In the genomic region with DNA sequence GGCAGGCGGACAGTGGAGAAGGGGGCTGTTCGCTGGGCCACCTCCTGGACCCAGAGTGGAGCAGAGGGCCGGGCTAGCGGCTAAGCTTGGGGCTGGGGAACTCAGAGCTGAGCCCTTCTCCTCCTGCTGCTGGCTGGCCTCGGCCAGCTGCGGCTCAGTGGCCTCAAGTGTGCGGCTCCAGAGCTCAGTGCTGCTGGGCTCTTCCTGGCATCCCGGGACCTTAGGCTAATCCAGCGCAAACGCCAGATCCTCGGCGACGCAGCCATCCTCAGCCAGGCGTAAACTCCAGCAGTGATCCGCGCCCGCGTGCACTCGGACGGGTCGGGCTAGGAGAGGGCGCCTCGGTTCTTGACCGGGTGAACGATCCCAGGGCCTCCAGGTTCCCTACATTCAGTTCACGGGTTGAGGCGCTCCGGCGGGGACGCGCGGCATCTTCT, we compare ENCODE assay signal across 10 mouse cellular contexts. TPM values are rescaled to one million over a fixed set of nuclear protein-coding genes. Genes with fewer than 3 reads are reported as not detected.
DNase-seq lines count a peak whose midpoint lies in the region; ATAC-seq lines count a peak whose summit lies in the region.
"Had no signal": no experiment of that assay in that cellular context is flagged by ENCODE, and none has a peak within 500 bp of the region (broad histone marks: within the 10 kb centered on the region; RNA-seq: fewer than 3 reads in every experiment).

No protein-coding gene starts in this region.

- peaks cover 98% of the 10 kb centered on the region for H3K27me3 ChIP-seq in hindbrain, embryonic 10.5 days (ENCODE audit: insufficient read depth, poor library complexity, severe bottlenecking)
- peaks cover 92% of the 10 kb centered on the region for H3K27me3 ChIP-seq in hindbrain, embryonic 13.5 days
- H3K27me3 ChIP-seq in intestine, embryonic 14.5 days (replicated peaks; ENCODE audit: control insufficient read depth, insufficient read depth, low read length), result peaks cover 82% of the 10 kb centered on the region
- H3K27me3 ChIP-seq in midbrain, embryonic 16.5 days (ENCODE audit: control insufficient read depth, insufficient read depth, low read depth, low read length), result peaks cover 53% of the 10 kb centered on the region

- 0 out of 2 replicates have a peak overlapping the region, but pooled peaks have one; percentile 1 for H3K27ac ChIP-seq in hindbrain, embryonic 10.5 days
- H3K27ac ChIP-seq in hindbrain, embryonic 13.5 days, result no peak overlapping the region
- H3K27ac ChIP-seq in intestine, embryonic 14.5 days (ENCODE audit: low read depth), result no peak overlapping the region
- H3K27ac ChIP-seq in midbrain, embryonic 16.5 days (ENCODE audit: low read length), result no peak overlapping the region
- H3K27ac ChIP-seq: liver, embryonic 14.5 days had no signal

- peak overlapping the region; percentile 28 for H3K4me3 ChIP-seq in hindbrain, embryonic 10.5 days
- H3K4me3 ChIP-seq in hindbrain, embryonic 13.5 days, result no peak overlapping the region
- H3K4me3 ChIP-seq in intestine, embryonic 14.5 days (ENCODE audit: low read depth, low read length), result 0 out of 2 replicates have a peak overlapping the region, but pooled peaks have one; percentile 12
- H3K4me3 ChIP-seq in midbrain, embryonic 16.5 days (ENCODE audit: low read depth, low read length), result no peak overlapping the region

- WGBS in hindbrain, embryonic 10.5 days, result under 1% methylated on average over 32 of the region's 32 CpGs
- WGBS in hindbrain, embryonic 13.5 days, result under 1% methylated on average over 32 of the region's 32 CpGs
- 8% methylated on average over 30 of the region's 32 CpGs for WGBS in intestine, embryonic 14.5 days
- under 1% methylated on average over 32 of the region's 32 CpGs for WGBS in midbrain, embryonic 16.5 days

- H3K4me2 ChIP-seq in hindbrain, embryonic 13.5 days, result no peak overlapping the region
- peak overlapping the region; percentile 39 for H3K4me2 ChIP-seq in intestine, embryonic 14.5 days (ENCODE audit: low read length)
- H3K4me2 ChIP-seq in midbrain, embryonic 16.5 days (ENCODE audit: low read length), result no peak overlapping the region

- H3K9ac ChIP-seq in hindbrain, embryonic 13.5 days, result no peak overlapping the region
- no peak overlapping the region for H3K9ac ChIP-seq in intestine, embryonic 14.5 days (ENCODE audit: low read length)
- H3K9ac ChIP-seq in midbrain, embryonic 16.5 days (ENCODE audit: low read depth, low read length), result no peak overlapping the region
- H3K9ac ChIP-seq: liver, embryonic 14.5 days had no signal

- peak; percentile 65 for DNase-seq in hindbrain, embryonic 10.5 days (ENCODE audit: low spot score)
- peak; percentile 65 for DNase-seq in embryo, embryonic 11 days
- peak; percentile 77 for DNase-seq in intestine, embryonic 14.5 days (ENCODE audit: low spot score)
- no peak for DNase-seq in spleen, postnatal 10 days (ENCODE audit: low spot score in 2 of 2)
- DNase-seq in spleen, postnatal 36 days (ENCODE audit: low spot score in 2 of 2), result no peak
- DNase-seq: thymus, adult 18-20 months had no signal

- no peaks in the 10 kb centered on the region for H3K36me3 ChIP-seq in hindbrain, embryonic 10.5 days
- H3K36me3 ChIP-seq in hindbrain, embryonic 13.5 days, result no peaks in the 10 kb centered on the region
- no peaks in the 10 kb centered on the region for H3K36me3 ChIP-seq in intestine, embryonic 14.5 days (ENCODE audit: control insufficient read depth, insufficient read depth, low read length)
- H3K36me3 ChIP-seq in midbrain, embryonic 16.5 days (ENCODE audit: control insufficient read depth, insufficient read depth, low read length), result no peaks in the 10 kb centered on the region

- no peaks in the 10 kb centered on the region for H3K9me3 ChIP-seq in hindbrain, embryonic 10.5 days
- no peaks in the 10 kb centered on the region for H3K9me3 ChIP-seq in hindbrain, embryonic 13.5 days
- no peaks in the 10 kb centered on the region for H3K9me3 ChIP-seq in intestine, embryonic 14.5 days (ENCODE audit: control insufficient read depth, low read length)
- no peaks in the 10 kb centered on the region for H3K9me3 ChIP-seq in midbrain, embryonic 16.5 days (replicated peaks; ENCODE audit: control insufficient read depth, low read length, poor library complexity, severe bottlenecking)

- H3K4me1 ChIP-seq in hindbrain, embryonic 10.5 days (replicated peaks), result peaks cover 35% of the 10 kb centered on the region
- H3K4me1 ChIP-seq in hindbrain, embryonic 13.5 days (replicated peaks), result peaks cover 17% of the 10 kb centered on the region; the same call in 1 of the 2 replicates
- no peaks in the 10 kb centered on the region for H3K4me1 ChIP-seq in intestine, embryonic 14.5 days (replicated peaks; ENCODE audit: control insufficient read depth, insufficient read depth, low read length)
- no peaks in the 10 kb centered on the region for H3K4me1 ChIP-seq in midbrain, embryonic 16.5 days (ENCODE audit: control insufficient read depth, insufficient read depth, low read length)

- no peak for ATAC-seq in hindbrain, embryonic 13.5 days (ENCODE audit: low FRiP score)
- peak; percentile 34; the same call in 1 of the 2 replicates for ATAC-seq in intestine, embryonic 14.5 days (replicated peaks; ENCODE audit: low FRiP score, low TSS enrichment, low read depth)
- ATAC-seq in midbrain, embryonic 16.5 days, result 0 out of 2 replicates have a peak, but pooled peaks have one; percentile 18
- no peak for ATAC-seq in inflammation-experienced regulatory T-cells, adult 6 months

RNA-seq across cellular contexts. Expression of a gene that starts 10.7 kb away (rescaled TPM):
- polyA plus RNA-seq in hindbrain, embryonic 10.5 days (2016; fragmentation: Nextera tagmentation; extraction: Ambion mirVana), result 0.47 and 0.80 TPM in 2 replicates
- polyA plus RNA-seq in hindbrain, embryonic 13.5 days (2015; fragmentation: Nextera tagmentation; extraction: Ambion mirVana), result 0.22 and 1.3 TPM in 2 replicates
- 20.3 and 22.2 TPM in 2 replicates for polyA plus RNA-seq in intestine, embryonic 14.5 days (2014; fragmentation: Nextera tagmentation; extraction: Ambion mirVana)
- polyA plus RNA-seq in midbrain, embryonic 16.5 days (2015; fragmentation: Nextera tagmentation; extraction: Ambion mirVana), result 1.0 and 1.4 TPM in 2 replicates
- polyA plus RNA-seq in inflammation-experienced regulatory T-cells, adult 6 months (2017; shearing (Covaris generic)), result not detected

RNA-seq across cellular contexts. Expression of a gene that starts 40.9 kb away (rescaled TPM):
- not detected in 2 replicates for polyA plus RNA-seq in hindbrain, embryonic 10.5 days (2016; fragmentation: Nextera tagmentation; extraction: Ambion mirVana)
- not detected in 2 replicates for polyA plus RNA-seq in hindbrain, embryonic 13.5 days (2015; fragmentation: Nextera tagmentation; extraction: Ambion mirVana)
- polyA plus RNA-seq in intestine, embryonic 14.5 days (2014; fragmentation: Nextera tagmentation; extraction: Ambion mirVana), result 0.23 TPM in 1 of 2 replicates, not detected in the other
- 0.19 TPM in 1 of 2 replicates, not detected in the other for polyA plus RNA-seq in midbrain, embryonic 16.5 days (2015; fragmentation: Nextera tagmentation; extraction: Ambion mirVana)
- not detected for polyA plus RNA-seq in inflammation-experienced regulatory T-cells, adult 6 months (2017; shearing (Covaris generic))

Comparison
In these comparisons a context has a peak if more than half of its experiments do, and no peak if none do; other contexts are left out.
1. H3K4me3 ChIP-seq: peak in hindbrain, embryonic 10.5 days (single experiment) and intestine, embryonic 14.5 days (single experiment); none in hindbrain, embryonic 13.5 days (single experiment) and midbrain, embryonic 16.5 days (single experiment).
2. DNase-seq: peak in hindbrain, embryonic 10.5 days (single experiment), embryo, embryonic 11 days (single experiment) and intestine, embryonic 14.5 days (single experiment); none in spleen, postnatal 10 days (0 of 2) and spleen, postnatal 36 days (0 of 2).
3. ATAC-seq: peak in intestine, embryonic 14.5 days (single experiment) and midbrain, embryonic 16.5 days (single experiment); none in hindbrain, embryonic 13.5 days (single experiment) and inflammation-experienced regulatory T-cells, adult 6 months (single experiment).